Mouse (Mus musculus) neural tube, embryonic 12.5 days (tissue): ENCODE data around the gene Rhbdd3. TPM values are rescaled to one million over a fixed set of nuclear protein-coding genes. Genes with fewer than 3 reads are reported as not detected.
"Not testable (repeated sequence)": the region's sequence is repeated elsewhere in the genome, so short reads cannot be mapped to it uniquely, and the experiment has no call there.

Experiments used
- ATAC-seq: fragments of 200-750 bp; cut with Nextera tagmentation; 2 replicates; pipeline ENCODE4 v1.8.0; 2017; ENCODE audit warnings: low read depth, mild to moderate bottlenecking, moderate TSS enrichment, moderate library complexity; ENCODE audit not compliant: low FRiP score
- H3K27ac ChIP-seq: fragments of 300-500 bp; sonication (generic); 2 replicates; pipeline ENCODE4 v1.5.1; 2016
- H3K27me3 ChIP-seq: fragments of 300-500 bp; sonication (generic); replicated peaks from 2 replicates; pipeline ENCODE4 v1.6.1; 2016; ENCODE audit warnings: mild to moderate bottlenecking
- H3K36me3 ChIP-seq: fragments of 300-500 bp; sonication (generic); 2 replicates; pipeline ENCODE4 v1.6.1; 2016; ENCODE audit warnings: mild to moderate bottlenecking
- H3K4me1 ChIP-seq: fragments of 300-500 bp; sonication (generic); 2 replicates; pipeline ENCODE4 v1.6.1; 2016
- H3K4me2 ChIP-seq: fragments of 300-500 bp; sonication (generic); replicated peaks from 2 replicates; pipeline ENCODE4 v1.6.1; 2016; ENCODE audit warnings: mild to moderate bottlenecking
- H3K4me3 ChIP-seq: fragments of 300-500 bp; sonication (generic); 2 replicates; pipeline ENCODE4 v1.5.1; 2016
- H3K9ac ChIP-seq: fragments of 300-500 bp; sonication (generic); 2 replicates; pipeline ENCODE4 v1.6.1; 2016; ENCODE audit warnings: mild to moderate bottlenecking
- H3K9me3 ChIP-seq: fragments of 300-500 bp; sonication (generic); 2 replicates; pipeline ENCODE4 v1.6.1; 2016; ENCODE audit warnings: mild to moderate bottlenecking
- WGBS: fragments of 180-500 bp; shearing (Covaris S2); methylation state at CpG from one replicate; pipeline ENCODE4 v1.1.7; 2016; 5-methylcytosine and 5-hydroxymethylcytosine counted together
- polyA plus RNA-seq: library from polyadenylated mRNA; unstranded; fragments of >200 nt; fragmentation: Nextera tagmentation; extraction: Ambion mirVana; gene quantifications from 2 replicates; pipeline ENCODE4 v1.2.1, GENCODE M21; 2016

Rhbdd3 gene
- polyA plus RNA-seq, 1 experiment from 2014 or later = 26.9 TPM

- no peaks in the 10 kb centered on the region for H3K27me3 ChIP-seq
- ATAC-seq = no peak
- WGBS = 74% methylated on average over 4 of the region's 4 CpGs
Observed at GRCm38 (mm10) chr11:5074882-5075281, 23.8 kb upstream of the Rhbdd3 start.

GRCm38 (mm10) chr11:5075760-5076159, 23.0 kb upstream of the Rhbdd3 start:
- H3K27ac ChIP-seq = no peak overlapping the region
- ATAC-seq = no peak
- H3K36me3 ChIP-seq = peaks cover 74% of the 10 kb centered on the region
- no peak overlapping the region for H3K4me3 ChIP-seq
- no peaks in the 10 kb centered on the region for H3K27me3 ChIP-seq
- no peaks in the 10 kb centered on the region for H3K9me3 ChIP-seq
- no peak overlapping the region for H3K4me2 ChIP-seq
- no peaks in the 10 kb centered on the region for H3K4me1 ChIP-seq
- H3K9ac ChIP-seq = no peak overlapping the region

More at GRCm38 (mm10) chr11:5074882-5075281, 23.8 kb upstream of the Rhbdd3 start:
- Histone ChIP-seq H3K4me1 (no peaks in the 10 kb centered on the region), H3K27ac (no peak overlapping the region), H3K4me2 (no peak overlapping the region), H3K9me3 (no peaks in the 10 kb centered on the region), H3K9ac (no peak overlapping the region), H3K36me3 (peaks cover 75% of the 10 kb centered on the region), H3K4me3 (no peak overlapping the region)

- not testable (repeated sequence) for H3K9me3 ChIP-seq, H3K4me1 ChIP-seq, ATAC-seq, H3K9ac ChIP-seq, H3K4me3 ChIP-seq, H3K4me2 ChIP-seq, H3K27me3 ChIP-seq, H3K27ac ChIP-seq
- H3K36me3 ChIP-seq = peaks cover 70% of the 10 kb centered on the region
- 90% methylated on average over 4 of the region's 5 CpGs for WGBS
Observed at GRCm38 (mm10) chr11:5076843-5077242, 21.9 kb upstream of the Rhbdd3 start.

GRCm38 (mm10) chr11:5089147-5089546, 9.6 kb upstream of the Rhbdd3 start:
- no peak overlapping the region for H3K9ac ChIP-seq
- no peak for ATAC-seq
- H3K4me3 ChIP-seq = no peak overlapping the region
- 97% methylated on average over 1 of the region's 1 CpGs for WGBS
- no peak overlapping the region for H3K4me2 ChIP-seq
- no peaks in the 10 kb centered on the region for H3K27me3 ChIP-seq
- no peaks in the 10 kb centered on the region for H3K4me1 ChIP-seq
- no peaks in the 10 kb centered on the region for H3K9me3 ChIP-seq
- H3K36me3 ChIP-seq = peaks cover 84% of the 10 kb centered on the region
- H3K27ac ChIP-seq = no peak overlapping the region

GRCm38 (mm10) chr11:5091706-5092105, 7.0 kb upstream of the Rhbdd3 start:
- peaks cover 58% of the 10 kb centered on the region for H3K36me3 ChIP-seq

GRCm38 (mm10) chr11:5095877-5096276, 2.8 kb upstream of the Rhbdd3 start:
- WGBS = 87% methylated on average over 5 of the region's 5 CpGs
- Histone ChIP-seq H3K4me1 (peaks cover 24% of the 10 kb centered on the region), H3K27ac (no peak overlapping the region), H3K27me3 (no peaks in the 10 kb centered on the region), H3K9me3 (no peaks in the 10 kb centered on the region), H3K9ac (no peak overlapping the region), H3K36me3 (peaks cover 21% of the 10 kb centered on the region), H3K4me3 (no peak overlapping the region), H3K4me2 (peak overlapping the region; percentile 37)
- ATAC-seq = no peak

More at GRCm38 (mm10) chr11:5091706-5092105, 7.0 kb upstream of the Rhbdd3 start:
- 59% methylated on average over 2 of the region's 2 CpGs for WGBS
- no peak for ATAC-seq
- peaks cover 9% of the 10 kb centered on the region for H3K4me1 ChIP-seq
- H3K9me3 ChIP-seq = no peaks in the 10 kb centered on the region
- H3K4me3 ChIP-seq = no peak overlapping the region
- no peaks in the 10 kb centered on the region for H3K27me3 ChIP-seq
- no peak overlapping the region for H3K27ac ChIP-seq
- no peak overlapping the region for H3K9ac ChIP-seq
- H3K4me2 ChIP-seq = no peak overlapping the region

- H3K27ac ChIP-seq = no peak overlapping the region
- H3K4me1 ChIP-seq = peaks cover 27% of the 10 kb centered on the region
- H3K36me3 ChIP-seq = peaks cover 15% of the 10 kb centered on the region
- no peaks in the 10 kb centered on the region for H3K27me3 ChIP-seq
- peak overlapping the region; percentile 92 for H3K4me2 ChIP-seq
- no peak for ATAC-seq
- peak overlapping the region; percentile 3; the same call in 1 of the 2 replicates for H3K4me3 ChIP-seq
- H3K9ac ChIP-seq = 0 out of 2 replicates have a peak overlapping the region, but pooled peaks have one; percentile 99
- 81% methylated on average over 8 of the region's 8 CpGs for WGBS
- H3K9me3 ChIP-seq = no peaks in the 10 kb centered on the region
Observed at GRCm38 (mm10) chr11:5096480-5097020, 2.2 kb upstream of the Rhbdd3 start.

- H3K27me3 ChIP-seq = no peaks in the 10 kb centered on the region
- H3K4me2 ChIP-seq = peak overlapping the region; percentile 92
- under 1% methylated on average over 44 of the region's 44 CpGs for WGBS
- H3K9ac ChIP-seq = peak overlapping the region; percentile 99
- peaks cover 5% of the 10 kb centered on the region for H3K36me3 ChIP-seq
- peak overlapping the region; percentile 93 for H3K27ac ChIP-seq
- peak; percentile 9; the same call in 1 of the 2 replicates for ATAC-seq
- peak overlapping the region; percentile 99 for H3K4me3 ChIP-seq
- peaks cover 27% of the 10 kb centered on the region for H3K4me1 ChIP-seq
- no peaks in the 10 kb centered on the region for H3K9me3 ChIP-seq
Observed at GRCm38 (mm10) chr11:5098035-5098735, 541 bp upstream of the Rhbdd3 start.

- Histone ChIP-seq H3K27ac (peak overlapping the region; percentile 93), H3K4me1 (peaks cover 27% of the 10 kb centered on the region), H3K36me3 (peaks cover 9% of the 10 kb centered on the region; the same call in 1 of the 2 replicates), H3K4me2 (peak overlapping the region; percentile 92), H3K4me3 (peak overlapping the region; percentile 99), H3K27me3 (no peaks in the 10 kb centered on the region), H3K9me3 (no peaks in the 10 kb centered on the region), H3K9ac (peak overlapping the region; percentile 99)
- peak; percentile 83 for ATAC-seq
- under 1% methylated on average over 31 of the region's 31 CpGs for WGBS
Observed at GRCm38 (mm10) chr11:5099576-5100183, 954 bp downstream of the Rhbdd3 start.

- Histone ChIP-seq H3K27ac (peak overlapping the region; percentile 93; the same call in 1 of the 2 replicates), H3K4me3 (peak overlapping the region; percentile 99), H3K9ac (peak overlapping the region; percentile 99), H3K9me3 (no peaks in the 10 kb centered on the region), H3K4me2 (peak overlapping the region; percentile 92), H3K27me3 (no peaks in the 10 kb centered on the region), H3K4me1 (peaks cover 27% of the 10 kb centered on the region), H3K36me3 (peaks cover 16% of the 10 kb centered on the region; the same call in 1 of the 2 replicates)
- ATAC-seq = no peak
- 5% methylated on average over 7 of the region's 7 CpGs for WGBS
Observed at GRCm38 (mm10) chr11:5100283-5100682, 1.6 kb downstream of the Rhbdd3 start.

- no peaks in the 10 kb centered on the region for H3K27me3 ChIP-seq
- ATAC-seq = no peak
- peaks cover 21% of the 10 kb centered on the region; the same call in 1 of the 2 replicates for H3K36me3 ChIP-seq
- no peak overlapping the region for H3K27ac ChIP-seq
- H3K4me2 ChIP-seq = peak overlapping the region; percentile 92
- H3K4me3 ChIP-seq = peak overlapping the region; percentile 99
- 44% methylated on average over 5 of the region's 5 CpGs for WGBS
- H3K9ac ChIP-seq = 0 out of 2 replicates have a peak overlapping the region, but pooled peaks have one; percentile 99
- H3K4me1 ChIP-seq = peaks cover 30% of the 10 kb centered on the region
- no peaks in the 10 kb centered on the region for H3K9me3 ChIP-seq
Observed at GRCm38 (mm10) chr11:5100801-5101200, 2.1 kb downstream of the Rhbdd3 start.

GRCm38 (mm10) chr11:5101641-5102040, 2.9 kb downstream of the Rhbdd3 start:
- no peak for ATAC-seq
- H3K27me3 ChIP-seq = no peaks in the 10 kb centered on the region
- H3K27ac ChIP-seq = no peak overlapping the region
- H3K36me3 ChIP-seq = peaks cover 21% of the 10 kb centered on the region; the same call in 1 of the 2 replicates
- peaks cover 23% of the 10 kb centered on the region for H3K4me1 ChIP-seq
- H3K9me3 ChIP-seq = no peaks in the 10 kb centered on the region
- H3K4me3 ChIP-seq = no peak overlapping the region
- no peak overlapping the region for H3K9ac ChIP-seq
- 76% methylated on average over 6 of the region's 6 CpGs for WGBS
- H3K4me2 ChIP-seq = peak overlapping the region; percentile 92; the same call in 1 of the 2 replicates
